Mouse (Mus musculus) neural tube, embryonic 10.5 days (tissue): ENCODE data around the gene Padi2.

ENCODE experiments used
- DNase-seq: peaks from one replicate; pipeline ENCODE4 v3.0.0-alpha.2; 2017; ENCODE audit warnings: low spot score; ENCODE audit errors: extremely low spot score

The Padi2 gene

DNA sequence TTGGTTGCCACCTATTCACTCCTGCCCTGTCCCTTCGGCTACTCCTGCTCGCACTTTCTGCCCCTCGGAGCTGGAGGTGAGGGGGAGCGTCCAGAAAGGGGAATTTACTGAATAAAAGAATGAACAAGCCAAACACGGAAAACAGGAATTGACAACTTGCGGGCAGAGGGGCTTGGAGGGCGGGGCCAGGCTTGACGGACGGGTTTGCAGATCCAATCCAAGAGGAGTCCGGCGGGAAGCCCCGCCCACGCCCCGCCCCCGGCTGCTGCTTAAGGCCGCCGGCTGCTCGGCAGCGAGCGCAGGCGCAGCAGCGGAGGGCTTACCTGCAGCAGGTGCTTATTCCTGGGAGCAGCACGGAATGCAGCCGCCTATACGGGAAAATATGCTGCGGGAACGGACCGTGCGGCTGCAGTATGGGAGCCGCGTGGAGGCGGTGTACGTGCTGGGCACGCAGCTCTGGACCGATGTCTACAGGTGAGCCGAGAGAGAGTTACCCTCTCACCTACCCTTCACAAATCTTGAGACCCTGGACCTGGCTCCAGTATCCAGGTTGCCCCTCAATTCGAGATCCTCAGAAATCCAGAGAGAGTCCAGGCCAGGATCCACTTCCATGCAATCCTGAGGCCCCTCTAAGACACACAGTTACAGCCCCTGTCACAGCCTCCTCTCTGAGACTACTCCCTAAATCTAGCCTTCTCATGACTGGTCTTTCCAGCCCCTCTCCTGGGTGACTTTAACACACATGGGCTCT lies at the start of gene Padi2:
Gene Padi2 (plus strand): TSS at position 269 of the 751 bp plus-strand sequence.
- DNase-seq = peak; percentile 85

DNA sequence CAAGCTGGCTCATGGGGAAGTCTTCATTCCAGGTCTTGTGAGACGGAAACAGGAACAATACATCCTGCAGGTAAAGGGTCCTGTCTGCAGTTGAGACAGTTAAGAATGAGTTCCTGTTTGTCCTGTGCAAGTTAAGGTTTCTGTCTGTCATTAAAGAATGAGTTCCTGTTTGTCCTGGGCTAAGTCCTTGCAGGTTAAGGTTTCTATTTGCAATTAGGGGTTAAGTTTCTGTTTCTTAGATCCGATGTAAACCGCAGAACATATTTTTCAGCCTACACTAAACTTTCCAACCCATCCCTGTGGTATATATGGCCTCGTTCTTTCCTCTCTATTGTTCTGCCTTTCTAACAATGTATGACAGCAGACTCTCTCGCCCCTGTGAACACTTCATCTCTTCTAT lies 49.1 kb upstream of the Padi2 start:
- DNase-seq = no peak

DNA sequence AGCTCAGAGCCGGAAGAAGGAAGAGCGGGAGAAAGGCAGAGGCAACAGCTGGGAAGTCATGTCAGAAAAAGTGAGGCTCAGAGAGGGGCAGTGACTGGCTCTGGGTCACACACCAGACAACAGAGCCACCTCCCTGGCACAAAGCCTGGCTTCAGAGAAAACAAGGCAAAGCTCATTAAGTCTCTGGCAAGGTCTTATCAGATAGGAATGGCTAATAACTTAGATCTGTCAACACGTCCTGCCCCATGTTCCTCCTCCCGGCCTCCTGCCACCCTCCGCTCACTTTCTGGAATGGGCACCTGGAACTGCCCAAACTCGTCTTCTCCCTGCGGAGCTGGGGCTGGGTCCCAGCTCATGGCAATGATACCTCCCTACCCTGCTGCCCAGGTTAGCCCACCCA lies 48.3 kb upstream of the Padi2 start:
- no peak for DNase-seq

- no peak for DNase-seq
Measured at GRCm38 (mm10) chr4:140859291-140859690, 46.9 kb upstream of the Padi2 start.

- no peak for DNase-seq
Measured at GRCm38 (mm10) chr4:140860125-140860766, 45.9 kb upstream of the Padi2 start.

GRCm38 (mm10) chr4:140860767-140861147 lies 45.4 kb upstream of the Padi2 start:
- DNase-seq = no peak

GRCm38 (mm10) chr4:140862036-140862650 lies 44.0 kb upstream of the Padi2 start:
- DNase-seq = no peak

DNA sequence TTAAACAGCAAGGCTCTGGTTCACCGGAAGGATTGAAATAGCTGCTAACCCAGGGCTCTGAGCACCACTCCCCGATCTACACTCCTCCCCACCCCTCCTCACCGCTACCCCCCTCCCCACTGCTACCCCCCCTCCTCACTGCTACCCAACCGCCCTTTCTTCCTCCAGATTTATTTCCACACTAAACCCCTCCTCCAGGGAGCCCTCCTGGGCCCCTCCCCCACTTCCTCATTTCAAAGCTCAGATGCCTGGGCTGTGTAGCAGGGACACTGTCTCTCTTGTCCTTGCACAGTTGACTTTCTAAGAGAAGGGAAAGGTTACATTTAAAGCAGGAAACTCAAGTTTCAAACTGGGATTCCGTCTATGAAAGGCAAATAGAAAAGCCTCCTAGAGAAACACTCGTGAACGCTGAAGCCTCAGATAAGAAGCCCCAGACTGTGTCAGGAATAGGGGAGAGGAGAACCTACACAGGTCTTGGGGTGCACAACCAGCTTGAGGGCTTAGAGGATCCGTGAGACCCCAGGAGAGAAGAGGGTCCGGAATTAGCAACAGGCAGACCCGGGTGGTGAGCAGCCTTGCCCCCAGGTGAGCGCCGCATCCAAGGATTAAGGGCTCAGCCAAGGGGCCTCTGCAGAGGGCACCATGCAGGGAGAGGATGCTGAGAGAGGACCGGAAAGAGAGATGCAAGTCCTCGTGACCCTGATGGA lies 37.5 kb upstream of the Padi2 start:
- DNase-seq = peak; percentile 35

- DNase-seq = no peak
Measured at GRCm38 (mm10) chr4:140869945-140870344, 36.2 kb upstream of the Padi2 start.

GRCm38 (mm10) chr4:140870876-140871275 lies 35.3 kb upstream of the Padi2 start:
- DNase-seq = no peak

DNA sequence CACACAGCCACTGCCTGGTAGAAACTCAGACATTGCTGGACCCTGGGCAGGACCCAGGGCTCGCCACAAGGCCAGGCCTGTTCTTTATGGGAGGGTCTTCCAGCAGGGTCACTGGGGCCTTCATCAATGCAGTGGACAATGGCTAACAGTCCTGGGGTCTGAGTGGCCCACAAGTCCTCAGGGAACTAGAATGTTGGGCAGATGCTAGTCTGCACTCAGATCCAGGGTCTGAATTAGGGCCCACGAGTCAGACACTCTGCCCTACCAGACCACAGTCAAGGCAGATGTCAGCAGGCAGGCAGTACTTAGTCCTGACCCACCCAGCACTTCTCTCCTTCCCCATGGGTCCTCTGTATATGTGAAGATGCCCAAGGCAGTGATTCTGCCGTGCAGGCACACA lies 34.8 kb upstream of the Padi2 start:
- no peak for DNase-seq

- DNase-seq = no peak
Measured at GRCm38 (mm10) chr4:140871851-140872685, 34.1 kb upstream of the Padi2 start.

DNA sequence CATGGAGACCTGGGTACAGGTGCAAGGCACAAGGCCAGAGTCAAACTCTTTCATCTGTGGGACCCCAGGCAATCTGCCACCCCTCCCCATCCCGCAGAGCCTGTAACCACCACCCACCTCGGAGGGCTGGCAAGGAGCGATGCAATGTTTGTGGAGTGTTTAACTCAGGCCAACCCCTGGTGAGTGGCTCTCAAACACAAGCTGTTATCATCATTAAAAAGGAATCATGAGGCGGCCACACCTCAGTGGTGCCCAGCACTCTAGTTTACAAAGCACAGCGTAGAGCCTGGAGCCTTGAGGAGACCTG lies 33.5 kb upstream of the Padi2 start:
- no peak for DNase-seq

- no peak for DNase-seq
Measured at GRCm38 (mm10) chr4:140873011-140873410, 33.1 kb upstream of the Padi2 start.

DNA sequence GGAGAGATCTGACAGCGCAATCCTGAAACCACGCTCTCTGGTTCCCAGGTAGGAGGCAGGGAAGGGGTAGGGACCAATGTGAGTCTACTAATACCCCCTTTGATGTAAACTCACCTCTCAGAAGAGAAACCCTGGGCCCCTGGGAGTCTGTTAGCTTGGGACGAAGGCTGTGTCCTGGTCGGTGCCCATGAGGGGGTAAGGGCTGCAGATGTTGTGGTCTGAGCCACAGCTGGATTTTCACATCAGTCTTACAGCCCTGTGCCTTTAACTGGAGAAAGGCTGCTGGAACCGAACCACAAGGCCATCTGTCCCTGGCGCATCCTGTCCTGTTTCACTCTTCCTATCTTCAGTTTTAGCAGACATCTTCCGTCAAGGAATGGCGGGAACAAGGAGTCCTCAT lies 30.0 kb upstream of the Padi2 start:
- DNase-seq = no peak

DNA sequence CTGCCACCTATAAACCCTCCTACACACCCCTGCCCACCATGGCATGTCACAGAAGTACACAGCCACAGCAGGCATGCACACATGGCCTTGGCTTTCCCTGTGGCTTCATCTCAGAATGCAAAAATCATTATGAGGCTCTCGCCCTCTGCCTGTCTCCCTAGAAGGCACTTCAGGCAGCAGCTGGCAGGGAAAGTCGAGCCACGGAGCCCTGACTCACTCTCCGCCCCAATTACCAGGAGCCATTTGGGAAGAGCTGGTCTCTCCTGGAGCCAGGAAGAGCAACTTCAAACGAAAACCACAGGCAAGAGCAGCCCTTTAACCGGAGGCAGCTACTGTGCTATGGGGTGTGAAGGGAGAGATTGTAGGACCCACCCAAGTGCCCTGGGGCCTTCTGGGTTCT lies 29.5 kb upstream of the Padi2 start:
- DNase-seq = no peak

- DNase-seq = no peak
Measured at GRCm38 (mm10) chr4:140877441-140877840, 28.7 kb upstream of the Padi2 start.

DNA sequence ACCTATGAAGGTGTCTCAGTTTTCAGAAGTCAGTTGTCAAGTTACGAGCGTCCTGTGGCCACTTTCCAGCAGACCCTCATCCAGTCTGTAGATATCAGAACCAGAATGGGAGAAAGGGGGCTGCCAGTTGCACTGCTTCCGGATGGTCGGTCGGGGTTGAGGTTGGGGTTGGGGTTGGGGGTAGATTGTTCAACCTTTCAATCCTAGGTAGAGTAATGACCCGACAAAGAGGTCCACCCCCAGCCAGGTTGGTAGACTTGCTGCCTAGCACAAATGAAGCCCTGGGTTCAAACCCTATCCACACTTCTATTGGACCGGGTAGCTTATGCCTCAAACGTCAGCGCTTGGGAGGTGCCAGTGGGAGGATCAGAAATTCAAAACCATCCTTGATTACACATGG lies 27.5 kb upstream of the Padi2 start:
- DNase-seq = no peak

DNA sequence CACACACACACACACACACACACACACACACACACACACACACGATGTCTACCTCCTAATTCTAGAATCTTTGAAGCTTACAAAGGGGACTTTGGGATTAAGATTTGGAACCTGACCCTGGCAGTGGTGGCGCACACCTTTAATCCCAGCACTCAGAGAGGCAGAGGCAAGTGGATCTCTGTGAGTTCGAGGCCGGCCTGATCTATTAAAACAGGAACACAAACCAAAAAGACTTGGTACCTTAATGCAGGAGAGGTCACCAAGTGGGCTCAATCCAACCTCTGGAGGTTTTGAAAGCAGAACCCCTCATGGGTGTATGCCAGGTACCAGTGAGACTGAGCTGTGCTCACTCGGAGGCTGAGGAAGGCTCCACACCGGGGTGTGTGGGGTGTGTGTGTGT lies 27.0 kb upstream of the Padi2 start:
- no peak for DNase-seq

DNA sequence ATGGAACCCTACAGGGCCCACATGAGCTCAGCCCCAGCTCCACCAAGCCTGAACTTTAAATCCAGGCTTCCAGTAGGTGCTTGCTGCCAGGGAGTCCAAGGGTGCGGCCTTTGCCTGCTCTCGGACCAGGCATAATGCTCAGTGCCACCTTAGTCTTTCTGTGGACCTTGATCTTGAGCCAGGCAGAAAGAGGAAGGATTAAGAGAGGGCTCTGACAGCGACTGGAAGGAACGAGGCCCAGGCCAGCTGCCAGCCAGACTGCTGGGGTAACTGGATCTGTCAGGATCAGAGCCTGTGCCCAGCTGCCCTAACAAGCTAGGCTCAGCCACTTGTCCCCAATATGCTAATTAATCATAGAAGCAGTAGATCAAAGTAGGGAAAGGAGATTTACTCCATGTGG lies 26.4 kb upstream of the Padi2 start:
- no peak for DNase-seq

DNA sequence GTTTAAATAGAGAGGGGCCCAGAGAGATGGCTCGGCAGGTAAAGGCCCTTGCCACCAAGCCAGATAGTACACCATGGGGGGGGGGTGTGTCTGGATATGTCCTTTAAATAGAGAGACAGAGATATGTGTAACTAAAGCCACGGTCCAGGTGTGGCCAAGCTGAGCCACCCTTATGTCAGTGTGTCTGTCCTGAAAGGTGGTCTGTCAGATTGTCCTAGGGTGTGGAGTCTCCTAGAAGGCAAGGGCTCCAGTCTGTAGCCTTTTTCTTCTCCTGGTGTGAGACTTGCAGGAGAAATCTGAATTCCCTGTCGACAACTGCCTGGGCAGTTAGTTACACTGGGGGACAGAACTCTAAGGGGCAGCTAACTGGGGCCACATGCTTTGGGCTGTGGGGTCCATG lies 25.9 kb upstream of the Padi2 start:
- DNase-seq = no peak
